Mouse (Mus musculus) forebrain, embryonic 10.5 days (tissue): ENCODE results near the gene Hivep3. TPM values are rescaled to one million over a fixed set of nuclear protein-coding genes. Genes with fewer than 3 reads are reported as not detected.
A peak's percentile ranks its signal among the peaks of the same experiment; 100 is the strongest.

Source experiments
- DNase-seq: peaks from one replicate; pipeline ENCODE4 v3.0.0-alpha.2; 2017; ENCODE audit warnings: low spot score; ENCODE audit errors: extremely low spot score
- H3K27ac ChIP-seq: fragments of 300-500 bp; sonication (generic); 2 replicates; pipeline ENCODE4 v1.5.1; 2016; ENCODE audit warnings: mild to moderate bottlenecking
- H3K27me3 ChIP-seq: fragments of 300-500 bp; sonication (generic); 2 replicates; pipeline ENCODE4 v1.6.1; 2016; ENCODE audit warnings: mild to moderate bottlenecking; ENCODE audit not compliant: poor library complexity, severe bottlenecking
- H3K36me3 ChIP-seq: fragments of 300-500 bp; sonication (generic); replicated peaks from 2 replicates; pipeline ENCODE4 v1.6.1; 2016; ENCODE audit warnings: mild to moderate bottlenecking, moderate library complexity
- H3K4me1 ChIP-seq: fragments of 300-500 bp; sonication (generic); 2 replicates; pipeline ENCODE4 v1.6.1; 2016
- H3K4me3 ChIP-seq: fragments of 300-500 bp; sonication (generic); 2 replicates; pipeline ENCODE4 v1.5.1; 2016; ENCODE audit warnings: mild to moderate bottlenecking, moderate library complexity
- H3K9me3 ChIP-seq: fragments of 300-500 bp; sonication (generic); 2 replicates; pipeline ENCODE4 v1.6.1; 2016; ENCODE audit warnings: mild to moderate bottlenecking, moderate library complexity
- WGBS: fragments of 180-500 bp; shearing (Covaris S2); methylation state at CpG from one replicate; pipeline ENCODE4 v1.1.7; 2016; 5-methylcytosine and 5-hydroxymethylcytosine counted together
- polyA plus RNA-seq: library from polyadenylated mRNA; unstranded; fragments of >200 nt; fragmentation: Nextera tagmentation; extraction: Ambion mirVana; gene quantifications from 2 replicates; pipeline ENCODE4 v1.2.1, GENCODE M21; 2016

The Hivep3 gene
- polyA plus RNA-seq, 1 experiment from 2014 or later: 1.4 TPM

DNA sequence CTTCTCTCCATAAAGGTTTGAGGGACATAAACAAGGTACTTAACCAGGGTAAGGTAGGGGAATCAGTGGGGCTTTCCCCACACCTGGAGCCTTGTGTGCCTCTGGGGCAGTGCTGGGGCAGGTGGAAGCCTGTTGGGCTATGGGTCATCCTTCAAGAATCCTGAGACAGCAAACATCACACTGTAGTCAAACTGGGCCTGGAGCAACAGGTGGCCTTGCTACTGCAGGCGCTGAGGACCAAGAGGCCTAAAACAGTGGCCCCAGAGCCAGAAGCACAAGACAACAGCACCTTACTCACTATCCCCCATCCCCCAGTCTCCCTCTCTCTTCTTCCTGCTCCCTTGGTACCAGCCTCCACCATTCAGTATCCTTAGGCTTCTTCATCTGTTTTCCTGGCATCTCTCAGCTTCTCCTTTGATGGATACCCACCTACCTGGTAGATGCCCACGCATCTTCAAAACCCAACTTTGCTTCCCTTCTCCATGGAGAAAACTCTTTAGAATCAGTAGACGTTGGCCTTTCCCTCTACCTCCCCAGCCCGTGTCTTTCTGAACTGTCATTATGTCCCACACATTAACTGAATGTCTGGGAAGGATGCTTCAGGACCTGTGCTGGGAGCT is 289.7 kb downstream of the Hivep3 start:
- no peak overlapping the region for H3K4me3 ChIP-seq
- no peak for DNase-seq
- H3K4me1 ChIP-seq: peaks cover 8% of the 10 kb centered on the region
- 86% methylated on average over 4 of the region's 4 CpGs for WGBS
- H3K36me3 ChIP-seq: no peaks in the 10 kb centered on the region
- H3K9me3 ChIP-seq: no peaks in the 10 kb centered on the region
- peaks cover 7% of the 10 kb centered on the region; the same call in 1 of the 2 replicates for H3K27me3 ChIP-seq
- H3K27ac ChIP-seq: no peak overlapping the region

DNA sequence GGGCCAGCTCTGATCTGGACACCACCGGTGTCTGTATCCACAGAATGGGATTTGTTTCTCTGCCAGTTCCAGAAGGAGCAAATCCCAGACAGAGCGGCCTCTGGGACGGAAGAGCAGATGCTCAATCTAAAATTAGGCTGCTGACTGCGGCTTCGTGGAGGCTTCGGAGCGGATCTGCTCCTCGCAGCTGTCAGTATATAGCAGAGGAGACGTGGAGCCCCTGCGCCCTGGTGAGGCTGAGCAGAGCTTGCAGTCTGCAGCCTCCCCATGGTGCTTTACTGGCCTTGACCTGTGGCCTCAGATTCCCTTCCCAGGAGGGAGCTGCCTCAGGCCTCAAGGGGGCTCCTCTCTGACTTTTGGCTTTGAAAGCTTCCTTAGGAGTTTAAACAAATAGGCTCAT is 290.5 kb downstream of the Hivep3 start:
- H3K4me3 ChIP-seq: no peak overlapping the region
- H3K9me3 ChIP-seq: no peaks in the 10 kb centered on the region
- no peak for DNase-seq
- 66% methylated on average over 10 of the region's 10 CpGs for WGBS
- H3K36me3 ChIP-seq: no peaks in the 10 kb centered on the region
- H3K27me3 ChIP-seq: peaks cover 14% of the 10 kb centered on the region; the same call in 1 of the 2 replicates
- peaks cover 8% of the 10 kb centered on the region for H3K4me1 ChIP-seq
- H3K27ac ChIP-seq: no peak overlapping the region

- Histone ChIP-seq H3K27ac (no peak overlapping the region), H3K36me3 (no peaks in the 10 kb centered on the region), H3K9me3 (no peaks in the 10 kb centered on the region), H3K4me1 (peaks cover 14% of the 10 kb centered on the region), H3K27me3 (peaks cover 48% of the 10 kb centered on the region), H3K4me3 (no peak overlapping the region)
- no peak for DNase-seq
- WGBS: 90% methylated on average over 1 of the region's 1 CpGs
These were observed 294.1 kb downstream of the Hivep3 start for GRCm38 (mm10) chr4:120027671-120028070.

DNA sequence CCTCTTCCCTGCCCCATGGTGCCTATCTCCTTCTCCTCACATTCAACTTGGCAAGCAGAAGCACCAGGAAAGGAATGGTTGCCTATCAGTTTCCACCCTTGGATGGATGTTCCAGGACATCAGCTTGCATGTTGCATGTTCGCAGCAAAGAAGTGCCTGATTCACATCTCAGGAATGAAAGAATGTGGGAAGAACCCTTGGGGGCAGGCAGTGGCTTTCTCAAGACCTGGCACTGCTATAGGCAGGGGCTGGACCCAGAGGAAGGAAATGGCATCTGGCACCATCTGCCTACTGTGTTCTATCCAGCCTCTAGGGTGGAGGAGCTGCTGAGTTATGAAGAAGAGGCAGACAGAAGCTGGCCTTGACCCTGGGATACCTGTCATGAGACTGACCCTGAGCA is 296.4 kb downstream of the Hivep3 start:
- DNase-seq: no peak
- H3K4me3 ChIP-seq: no peak overlapping the region
- H3K36me3 ChIP-seq: no peaks in the 10 kb centered on the region
- H3K27ac ChIP-seq: no peak overlapping the region
- peaks cover 71% of the 10 kb centered on the region for H3K27me3 ChIP-seq
- WGBS: 84% methylated on average over 1 of the region's 1 CpGs
- H3K9me3 ChIP-seq: no peaks in the 10 kb centered on the region
- H3K4me1 ChIP-seq: peaks cover 14% of the 10 kb centered on the region

- peak; percentile 42 for DNase-seq
- 3% methylated on average over 68 of the region's 70 CpGs for WGBS
These were observed 298.9 kb downstream of the Hivep3 start for GRCm38 (mm10) chr4:120032320-120032983.

GRCm38 (mm10) chr4:120032984-120033355 is 299.4 kb downstream of the Hivep3 start:
- no peak for DNase-seq
- H3K9me3 ChIP-seq: no peaks in the 10 kb centered on the region
- H3K27me3 ChIP-seq: peaks cover 94% of the 10 kb centered on the region
- peaks cover 14% of the 10 kb centered on the region for H3K4me1 ChIP-seq
- H3K4me3 ChIP-seq: peak overlapping the region; percentile 59
- H3K27ac ChIP-seq: no peak overlapping the region
- WGBS: 1% methylated on average over 38 of the region's 38 CpGs
- no peaks in the 10 kb centered on the region for H3K36me3 ChIP-seq

More at GRCm38 (mm10) chr4:120032320-120032983, 298.9 kb downstream of the Hivep3 start:
- peaks cover 95% of the 10 kb centered on the region for H3K27me3 ChIP-seq
- peaks cover 14% of the 10 kb centered on the region for H3K4me1 ChIP-seq
- peak overlapping the region; percentile 59 for H3K4me3 ChIP-seq
- H3K9me3 ChIP-seq: no peaks in the 10 kb centered on the region
- no peaks in the 10 kb centered on the region for H3K36me3 ChIP-seq
- no peak overlapping the region for H3K27ac ChIP-seq

DNA sequence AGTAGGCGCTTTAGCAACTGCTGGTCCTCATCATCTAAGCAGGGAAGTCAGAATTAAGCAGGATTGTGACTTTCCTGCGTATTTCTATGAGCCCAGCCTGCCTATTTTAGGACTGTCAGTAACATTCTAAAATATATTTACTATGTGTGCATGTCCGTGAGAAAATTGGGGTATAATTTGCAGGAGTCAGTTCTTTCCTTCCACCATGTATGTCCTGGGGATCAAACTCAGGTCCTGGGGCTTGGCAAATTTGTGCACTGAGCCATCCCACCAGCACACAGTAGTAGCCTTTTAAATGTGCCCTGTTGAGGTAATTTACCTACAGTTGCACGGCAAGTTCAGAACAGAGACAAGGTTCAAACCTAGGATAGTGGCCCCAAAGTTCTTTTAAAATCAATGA is 302.7 kb downstream of the Hivep3 start:
- H3K4me3 ChIP-seq: no peak overlapping the region
- DNase-seq: no peak
- H3K36me3 ChIP-seq: no peaks in the 10 kb centered on the region
- H3K4me1 ChIP-seq: peaks cover 14% of the 10 kb centered on the region
- 86% methylated on average over 4 of the region's 4 CpGs for WGBS
- H3K27ac ChIP-seq: no peak overlapping the region
- peaks cover 67% of the 10 kb centered on the region for H3K27me3 ChIP-seq
- no peaks in the 10 kb centered on the region for H3K9me3 ChIP-seq

DNA sequence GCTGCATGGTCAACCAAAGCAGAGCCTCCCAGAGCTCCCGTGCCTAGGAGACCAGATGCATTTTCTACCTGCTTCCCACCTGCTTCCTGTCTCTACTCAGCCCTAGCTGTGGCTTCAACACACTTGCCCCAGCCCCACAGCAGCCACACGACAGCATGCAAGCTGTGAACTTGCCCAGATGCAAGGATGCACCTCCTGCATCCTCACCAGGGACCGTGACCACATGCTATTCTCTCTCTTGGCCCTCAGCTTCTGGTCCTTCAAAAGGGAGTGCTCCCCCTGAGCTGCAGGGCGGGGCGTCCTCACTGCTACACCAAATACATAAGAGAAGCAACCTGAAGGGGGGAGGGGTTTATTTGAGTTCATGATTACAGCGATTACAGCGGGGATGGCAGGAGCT is 303.4 kb downstream of the Hivep3 start:
- Histone ChIP-seq H3K36me3 (no peaks in the 10 kb centered on the region), H3K27me3 (peaks cover 60% of the 10 kb centered on the region), H3K27ac (no peak overlapping the region), H3K4me3 (no peak overlapping the region), H3K4me1 (peaks cover 13% of the 10 kb centered on the region), H3K9me3 (no peaks in the 10 kb centered on the region)
- no peak for DNase-seq
- 51% methylated on average over 7 of the region's 7 CpGs for WGBS

- Histone ChIP-seq H3K9me3 (no peaks in the 10 kb centered on the region), H3K4me1 (no peaks in the 10 kb centered on the region), H3K36me3 (no peaks in the 10 kb centered on the region), H3K27ac (no peak overlapping the region), H3K27me3 (peaks cover 15% of the 10 kb centered on the region), H3K4me3 (no peak overlapping the region)
- 82% methylated on average over 2 of the region's 2 CpGs for WGBS
- DNase-seq: no peak
These were observed 307.9 kb downstream of the Hivep3 start for GRCm38 (mm10) chr4:120041520-120041919.

GRCm38 (mm10) chr4:120042480-120042879 is 308.9 kb downstream of the Hivep3 start:
- H3K36me3 ChIP-seq: no peaks in the 10 kb centered on the region
- peaks cover 11% of the 10 kb centered on the region; the same call in 1 of the 2 replicates for H3K27me3 ChIP-seq
- WGBS: 90% methylated on average over 7 of the region's 7 CpGs
- H3K4me1 ChIP-seq: peaks cover 7% of the 10 kb centered on the region; the same call in 1 of the 2 replicates
- no peaks in the 10 kb centered on the region for H3K9me3 ChIP-seq
- no peak for DNase-seq
- H3K4me3 ChIP-seq: no peak overlapping the region
- no peak overlapping the region for H3K27ac ChIP-seq

- H3K4me3 ChIP-seq: no peak overlapping the region
- H3K4me1 ChIP-seq: peaks cover 7% of the 10 kb centered on the region; the same call in 1 of the 2 replicates
- WGBS: 88% methylated on average over 5 of the region's 5 CpGs
- H3K27ac ChIP-seq: no peak overlapping the region
- H3K9me3 ChIP-seq: no peaks in the 10 kb centered on the region
- DNase-seq: no peak
- peaks cover 4% of the 10 kb centered on the region; the same call in 1 of the 2 replicates for H3K27me3 ChIP-seq
- no peaks in the 10 kb centered on the region for H3K36me3 ChIP-seq
These were observed 311.0 kb downstream of the Hivep3 start for GRCm38 (mm10) chr4:120044612-120045011.

DNA sequence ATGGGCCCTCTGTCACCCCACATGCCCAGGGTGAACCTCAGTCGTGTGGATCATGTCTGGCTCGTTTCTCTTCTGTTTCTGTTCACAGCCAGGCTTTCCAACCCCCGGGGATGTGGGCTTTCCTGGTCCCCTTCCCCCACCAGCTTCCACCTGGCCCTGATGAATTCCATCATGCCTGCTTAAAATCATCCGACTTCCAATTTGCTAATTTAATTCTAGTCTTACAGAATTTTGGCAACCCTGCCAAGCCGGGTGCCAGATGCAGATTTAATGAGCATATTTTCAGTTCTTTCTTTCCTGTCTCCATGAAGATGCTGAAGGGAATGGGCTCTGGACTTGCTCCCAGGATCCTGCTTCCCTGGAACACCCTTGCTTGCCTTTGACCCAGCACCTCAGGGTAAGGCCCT is 311.6 kb downstream of the Hivep3 start:
- H3K9me3 ChIP-seq: no peaks in the 10 kb centered on the region
- no peak overlapping the region for H3K4me3 ChIP-seq
- no peak overlapping the region for H3K27ac ChIP-seq
- H3K4me1 ChIP-seq: peaks cover 7% of the 10 kb centered on the region; the same call in 1 of the 2 replicates
- H3K36me3 ChIP-seq: no peaks in the 10 kb centered on the region
- H3K27me3 ChIP-seq: peaks cover 4% of the 10 kb centered on the region; the same call in 1 of the 2 replicates
- WGBS: 72% methylated on average over 5 of the region's 5 CpGs
- DNase-seq: no peak

DNA sequence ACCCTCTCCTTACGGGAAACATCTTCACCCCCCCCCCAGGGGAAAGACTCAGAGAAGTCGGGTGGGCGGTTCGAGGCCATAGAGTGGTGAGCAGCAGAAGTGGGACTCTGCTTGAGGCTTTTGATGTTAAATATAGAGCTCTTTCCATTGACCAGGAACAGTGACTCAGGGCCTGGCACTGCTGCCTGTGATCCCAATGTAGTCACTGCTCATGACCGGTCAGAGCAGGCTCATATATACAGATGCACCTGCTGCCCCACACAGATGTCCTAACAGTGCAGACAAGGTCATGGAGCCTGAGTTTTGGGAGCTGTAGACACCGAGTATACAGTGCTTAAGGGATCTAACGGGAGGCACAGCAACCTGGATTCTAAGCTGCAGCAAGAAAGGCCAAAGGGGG is 312.3 kb downstream of the Hivep3 start:
- Histone ChIP-seq H3K36me3 (no peaks in the 10 kb centered on the region), H3K9me3 (no peaks in the 10 kb centered on the region), H3K27me3 (peaks cover 4% of the 10 kb centered on the region; the same call in 1 of the 2 replicates), H3K4me1 (peaks cover 7% of the 10 kb centered on the region; the same call in 1 of the 2 replicates), H3K27ac (no peak overlapping the region), H3K4me3 (no peak overlapping the region)
- no peak for DNase-seq
- WGBS: 82% methylated on average over 7 of the region's 7 CpGs
